Mouse (Mus musculus): ENCODE measurements at regions not wholly inside any gene's neighbourhood (a gene's known extent, or its start where the extent isn't known, plus 50 kb on each side); places are given as distances from the start of the nearest gene placed in this dataset.

- DNase-seq, result no peak
Measured at GRCm38 (mm10) chr10:125726546-125726945, 239.4 kb upstream of the Lrig3 start.

- no peak for DNase-seq
Measured at GRCm38 (mm10) chr10:125735744-125736494, 230.0 kb upstream of the Lrig3 start.

- DNase-seq, result no peak
Measured at GRCm38 (mm10) chr10:125743181-125743580, 222.8 kb upstream of the Lrig3 start.

- DNase-seq, result no peak
Measured at GRCm38 (mm10) chr10:125749031-125749585, 216.9 kb upstream of the Lrig3 start.

- DNase-seq, result no peak
Measured at GRCm38 (mm10) chr10:125752506-125753218, 213.3 kb upstream of the Lrig3 start.

- DNase-seq, result no peak
Measured at GRCm38 (mm10) chr10:125759171-125759570, 206.8 kb upstream of the Lrig3 start.

GRCm38 (mm10) chr10:125762367-125763068, 203.4 kb upstream of the Lrig3 start:
- no peak for DNase-seq

GRCm38 (mm10) chr10:125764402-125765102, 201.4 kb upstream of the Lrig3 start:
- DNase-seq, result no peak

- DNase-seq, result no peak
Measured at GRCm38 (mm10) chr10:125765103-125765820, 200.7 kb upstream of the Lrig3 start.

- DNase-seq, result no peak
Measured at GRCm38 (mm10) chr10:125768281-125768680, 197.7 kb upstream of the Lrig3 start.

GRCm38 (mm10) chr10:125773541-125773940, 192.4 kb upstream of the Lrig3 start:
- DNase-seq, result no peak

- DNase-seq, result no peak
Measured at GRCm38 (mm10) chr10:125782486-125782885, 183.5 kb upstream of the Lrig3 start.

- DNase-seq, result no peak
Measured at GRCm38 (mm10) chr10:125784896-125785295, 181.1 kb upstream of the Lrig3 start.

- no peak for DNase-seq
Measured at GRCm38 (mm10) chr10:125785448-125786196, 180.3 kb upstream of the Lrig3 start.

GRCm38 (mm10) chr10:125786197-125786879, 179.6 kb upstream of the Lrig3 start:
- no peak for DNase-seq

GRCm38 (mm10) chr10:125786880-125787337, 179.1 kb upstream of the Lrig3 start:
- no peak for DNase-seq

- no peak for DNase-seq
Measured at GRCm38 (mm10) chr10:125787441-125788060, 178.4 kb upstream of the Lrig3 start.

GRCm38 (mm10) chr10:125788262-125788661, 177.7 kb upstream of the Lrig3 start:
- DNase-seq, result no peak

GRCm38 (mm10) chr10:125790924-125791323, 175.0 kb upstream of the Lrig3 start:
- DNase-seq, result no peak

- no peak for DNase-seq
Measured at GRCm38 (mm10) chr10:125794504-125794903, 171.5 kb upstream of the Lrig3 start.

Data from cerebellum, adult 8-10 months (tissue).